Mouse (Mus musculus) midbrain, embryonic 15.5 days (tissue): Measurements from ENCODE around the gene Mtfmt. TPM values are rescaled to one million over a fixed set of nuclear protein-coding genes. Genes with fewer than 3 reads are reported as not detected.

Source experiments
- ATAC-seq: fragments of 200-750 bp; cut with Nextera tagmentation; replicated peaks from 2 replicates; pipeline ENCODE4 v1.8.0; 2017; ENCODE audit warnings: moderate TSS enrichment
- H3K27ac ChIP-seq: fragments of 300-500 bp; sonication (generic); 2 replicates; pipeline ENCODE4 v1.5.1; 2015; ENCODE audit warnings: mild to moderate bottlenecking, inconsistent platforms
- H3K27me3 ChIP-seq: fragments of 300-500 bp; sonication (generic); replicated peaks from 2 replicates; pipeline ENCODE4 v1.6.1; 2015; ENCODE audit warnings: inconsistent platforms
- H3K36me3 ChIP-seq: fragments of 300-500 bp; sonication (generic); replicated peaks from 2 replicates; pipeline ENCODE4 v1.6.1; 2015; ENCODE audit warnings: inconsistent platforms
- H3K4me1 ChIP-seq: fragments of 300-500 bp; sonication (generic); 2 replicates; pipeline ENCODE4 v1.6.1; 2015; ENCODE audit warnings: inconsistent platforms
- H3K4me2 ChIP-seq: fragments of 300-500 bp; sonication (generic); 2 replicates; pipeline ENCODE4 v1.6.1; 2015; ENCODE audit warnings: inconsistent platforms, mild to moderate bottlenecking, moderate library complexity
- H3K4me3 ChIP-seq: fragments of 300-500 bp; sonication (generic); 2 replicates; pipeline ENCODE4 v1.5.1; 2015; ENCODE audit warnings: mild to moderate bottlenecking, inconsistent platforms
- H3K9ac ChIP-seq: fragments of 300-500 bp; sonication (generic); 2 replicates; pipeline ENCODE4 v1.6.1; 2015; ENCODE audit warnings: mild to moderate bottlenecking, inconsistent platforms
- H3K9me3 ChIP-seq: fragments of 300-500 bp; sonication (generic); 2 replicates; pipeline ENCODE4 v1.6.1; 2016; ENCODE audit warnings: inconsistent platforms
- WGBS: fragments of 180-500 bp; shearing (Covaris S2); methylation state at CpG from one replicate; pipeline ENCODE4 v1.1.7; 2015; ENCODE audit warnings: mixed read lengths; 5-methylcytosine and 5-hydroxymethylcytosine counted together
- polyA plus RNA-seq: library from polyadenylated mRNA; unstranded; fragments of >200 nt; fragmentation: Nextera tagmentation; extraction: Ambion mirVana; gene quantifications from 2 replicates; pipeline ENCODE4 v1.2.1, GENCODE M21; 2015

Gene Mtfmt
- polyA plus RNA-seq, 1 experiment from 2014 or later: 24.7 TPM

- Histone ChIP-seq H3K9ac (no peak overlapping the region), H3K4me1 (peaks cover 11% of the 10 kb centered on the region), H3K4me3 (no peak overlapping the region), H3K27me3 (no peaks in the 10 kb centered on the region), H3K27ac (no peak overlapping the region), H3K36me3 (no peaks in the 10 kb centered on the region), H3K4me2 (no peak overlapping the region), H3K9me3 (no peaks in the 10 kb centered on the region)
- 2% methylated on average over 3 of the region's 3 CpGs for WGBS
- ATAC-seq: no peak
Measured at GRCm38 (mm10) chr9:65432236-65432635, 3.3 kb upstream of the Mtfmt start.

DNA sequence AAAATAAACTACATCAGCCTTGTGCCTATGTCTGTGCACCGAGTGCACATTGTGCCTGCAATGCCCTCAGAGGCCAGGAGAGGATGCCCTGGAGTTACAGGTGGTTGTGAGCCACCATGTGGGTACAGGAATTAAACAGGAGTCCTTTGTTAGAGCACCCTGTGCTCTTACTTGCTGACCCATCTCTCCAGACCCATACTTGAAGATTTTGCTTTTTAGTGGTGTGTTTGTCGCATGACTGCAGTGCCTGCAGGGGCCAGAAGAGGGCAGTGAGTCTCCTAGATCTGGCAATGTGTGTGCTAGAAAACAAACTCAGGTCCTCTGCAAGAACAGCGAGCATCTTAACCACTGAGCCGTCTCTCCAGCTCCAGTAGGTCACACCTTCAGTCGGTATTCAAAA lies 1.4 kb upstream of the Mtfmt start:
- Histone ChIP-seq H3K9me3 (no peaks in the 10 kb centered on the region), H3K4me3 (no peak overlapping the region), H3K27me3 (no peaks in the 10 kb centered on the region), H3K4me1 (peaks cover 12% of the 10 kb centered on the region), H3K36me3 (no peaks in the 10 kb centered on the region; the same call in 1 of the 2 replicates), H3K9ac (no peak overlapping the region), H3K4me2 (no peak overlapping the region), H3K27ac (no peak overlapping the region)
- no peak for ATAC-seq
- 58% methylated on average over 5 of the region's 5 CpGs for WGBS

GRCm38 (mm10) chr9:65435211-65435610 lies 371 bp upstream of the Mtfmt start:
- 69% methylated on average over 4 of the region's 4 CpGs for WGBS
- peak overlapping the region; percentile 51; the same call in 1 of the 2 replicates for H3K4me2 ChIP-seq

GRCm38 (mm10) chr9:65444692-65445091 lies 9.1 kb downstream of the Mtfmt start:
- ATAC-seq: no peak
- peaks cover 43% of the 10 kb centered on the region for H3K36me3 ChIP-seq

More at GRCm38 (mm10) chr9:65435211-65435610, 371 bp upstream of the Mtfmt start:
- H3K27me3 ChIP-seq: no peaks in the 10 kb centered on the region
- ATAC-seq: peak; percentile 70
- no peak overlapping the region for H3K9ac ChIP-seq
- no peaks in the 10 kb centered on the region for H3K9me3 ChIP-seq
- peaks cover under 1% of the 10 kb centered on the region; the same call in 1 of the 2 replicates for H3K36me3 ChIP-seq
- H3K27ac ChIP-seq: no peak overlapping the region
- peak overlapping the region; percentile 70; the same call in 1 of the 2 replicates for H3K4me3 ChIP-seq
- H3K4me1 ChIP-seq: peaks cover 12% of the 10 kb centered on the region

DNA sequence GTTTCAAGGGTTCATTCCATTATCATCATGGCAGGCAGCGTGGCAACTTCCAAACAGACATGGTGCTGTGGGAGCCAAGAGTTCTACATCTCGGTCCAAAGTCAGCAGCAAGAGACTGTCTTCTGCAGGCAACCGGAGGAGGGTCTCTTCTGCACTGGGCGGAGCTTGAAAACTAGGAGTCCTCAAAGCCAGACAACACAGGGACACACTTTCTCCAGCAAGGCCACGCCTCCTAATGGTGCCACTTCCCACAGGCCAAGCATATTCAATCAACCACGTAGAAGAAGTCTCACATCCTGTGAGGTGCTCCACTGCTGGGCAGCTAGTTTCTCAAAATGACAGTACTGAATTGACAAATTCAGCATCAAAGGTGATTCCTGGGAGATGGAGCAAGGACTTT lies 12.4 kb downstream of the Mtfmt start:
- WGBS: 92% methylated on average over 6 of the region's 6 CpGs
- Histone ChIP-seq H3K4me2 (no peak overlapping the region), H3K36me3 (peaks cover 41% of the 10 kb centered on the region), H3K4me3 (no peak overlapping the region), H3K4me1 (no peaks in the 10 kb centered on the region), H3K27me3 (no peaks in the 10 kb centered on the region), H3K27ac (no peak overlapping the region), H3K9me3 (no peaks in the 10 kb centered on the region), H3K9ac (no peak overlapping the region)
- ATAC-seq: no peak

More at GRCm38 (mm10) chr9:65444692-65445091, 9.1 kb downstream of the Mtfmt start:
- no peaks in the 10 kb centered on the region for H3K4me1 ChIP-seq
- no peaks in the 10 kb centered on the region for H3K9me3 ChIP-seq
- 96% methylated on average over 4 of the region's 4 CpGs for WGBS
- H3K9ac ChIP-seq: no peak overlapping the region
- H3K4me2 ChIP-seq: no peak overlapping the region
- no peak overlapping the region for H3K4me3 ChIP-seq
- H3K27me3 ChIP-seq: no peaks in the 10 kb centered on the region
- no peak overlapping the region for H3K27ac ChIP-seq

DNA sequence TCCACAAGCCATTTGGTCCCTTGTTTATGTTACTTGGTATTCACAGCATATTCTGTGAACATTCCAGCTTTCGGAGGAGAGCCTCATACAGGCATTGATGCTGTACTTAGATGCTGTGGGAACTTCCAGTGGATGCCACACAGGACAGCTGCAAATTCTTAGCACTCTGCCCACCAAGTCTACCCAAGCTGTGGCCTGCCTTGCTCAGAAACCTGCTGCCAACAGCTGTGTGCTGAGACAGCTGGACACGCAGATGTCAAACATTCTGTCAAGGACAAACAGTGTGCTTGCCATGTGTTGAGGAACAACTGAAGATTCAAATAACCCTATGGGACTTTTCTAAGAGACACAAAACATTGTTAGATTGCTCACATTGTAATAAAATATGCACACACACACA lies 23.4 kb downstream of the Mtfmt start:
- H3K27me3 ChIP-seq: no peaks in the 10 kb centered on the region
- 89% methylated on average over 2 of the region's 2 CpGs for WGBS
- H3K9ac ChIP-seq: no peak overlapping the region
- H3K9me3 ChIP-seq: no peaks in the 10 kb centered on the region
- no peak overlapping the region for H3K4me3 ChIP-seq
- H3K36me3 ChIP-seq: no peaks in the 10 kb centered on the region
- ATAC-seq: no peak
- no peak overlapping the region for H3K27ac ChIP-seq
- H3K4me1 ChIP-seq: peaks cover 28% of the 10 kb centered on the region
- H3K4me2 ChIP-seq: no peak overlapping the region

DNA sequence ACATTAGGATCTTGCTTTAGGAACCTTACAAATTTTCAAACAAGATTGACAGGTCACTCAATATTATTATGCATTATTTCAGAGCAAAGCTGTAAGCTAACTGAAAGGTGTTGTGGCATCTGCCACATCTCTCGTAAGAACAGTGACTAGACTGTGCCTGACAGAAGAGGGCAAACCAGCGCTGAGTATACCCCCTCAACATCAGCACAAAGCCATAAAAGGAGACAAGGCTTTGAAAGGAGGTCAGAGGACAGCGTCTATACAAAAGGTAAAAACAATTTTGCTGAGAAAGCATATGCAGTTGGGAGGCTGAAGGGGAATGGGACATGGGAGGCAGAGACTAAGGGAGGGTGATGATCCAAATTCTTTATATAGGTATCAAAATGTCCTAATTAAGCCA lies 24.6 kb downstream of the Mtfmt start:
- Histone ChIP-seq H3K9me3 (no peaks in the 10 kb centered on the region), H3K4me1 (peaks cover 28% of the 10 kb centered on the region), H3K27ac (peak overlapping the region; percentile 90), H3K4me3 (peak overlapping the region; percentile 76), H3K36me3 (no peaks in the 10 kb centered on the region), H3K27me3 (no peaks in the 10 kb centered on the region), H3K4me2 (peak overlapping the region; percentile 62), H3K9ac (peak overlapping the region; percentile 81)
- ATAC-seq: peak; percentile 19; the same call in 1 of the 2 replicates
- 45% methylated on average over 3 of the region's 3 CpGs for WGBS

DNA sequence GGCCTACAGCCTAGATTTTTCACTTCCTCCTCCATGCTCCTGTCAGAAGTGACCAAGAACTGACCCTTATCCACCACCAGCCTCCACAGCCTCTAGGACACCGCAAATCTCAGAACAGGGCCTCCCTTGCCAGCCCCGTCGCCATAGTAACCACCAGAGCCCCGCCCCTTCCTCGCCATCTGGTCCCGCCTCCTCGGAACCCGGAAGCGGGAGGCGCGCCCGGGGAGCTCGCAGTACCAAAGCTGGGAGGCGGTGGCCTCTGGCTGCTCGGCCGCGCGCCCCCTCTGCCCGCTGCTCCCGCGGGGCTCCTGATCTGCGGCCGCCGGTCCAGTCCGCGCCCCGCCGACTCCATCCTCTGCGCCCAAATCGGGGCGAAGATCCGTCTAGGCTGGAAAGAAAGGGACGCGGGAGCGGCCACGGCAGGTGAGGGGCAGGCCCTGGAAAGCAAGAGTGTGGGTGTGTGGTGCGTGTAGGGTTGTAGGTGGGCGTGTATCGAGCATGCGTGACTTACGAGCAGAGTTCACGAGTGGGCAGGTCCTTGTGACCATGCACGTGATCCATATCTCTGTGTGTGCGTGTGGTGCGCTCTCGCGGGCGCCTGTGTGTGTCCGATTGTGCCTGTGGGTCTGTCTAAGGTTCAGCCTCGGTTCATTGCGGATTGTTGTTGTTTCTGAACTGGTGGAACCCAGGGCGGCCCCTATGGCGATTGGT lies 25.3 kb downstream of the Mtfmt start, which contains the start of gene Spg21:
Gene Spg21, plus strand, starts transcription at position 216 of the 711 bp plus-strand sequence.
- peaks cover 28% of the 10 kb centered on the region for H3K4me1 ChIP-seq
- ATAC-seq: peak; percentile 97
- peak within 1 kb of the TSS; percentile 90 for H3K27ac ChIP-seq
- peak within 1 kb of the TSS; percentile 76 for H3K4me3 ChIP-seq
- H3K9ac ChIP-seq: peak within 1 kb of the TSS; percentile 81
- peak within 1 kb of the TSS; percentile 62 for H3K4me2 ChIP-seq
- no peaks in the 10 kb centered on the region for H3K27me3 ChIP-seq
- H3K36me3 ChIP-seq: peaks cover 5% of the 10 kb centered on the region
- H3K9me3 ChIP-seq: no peaks in the 10 kb centered on the region
- WGBS: under 1% methylated on average over 49 of the region's 53 CpGs

GRCm38 (mm10) chr9:65462544-65462943 lies 27.0 kb downstream of the Mtfmt start:
- no peak overlapping the region for H3K4me2 ChIP-seq
- WGBS: 81% methylated on average over 5 of the region's 5 CpGs

DNA sequence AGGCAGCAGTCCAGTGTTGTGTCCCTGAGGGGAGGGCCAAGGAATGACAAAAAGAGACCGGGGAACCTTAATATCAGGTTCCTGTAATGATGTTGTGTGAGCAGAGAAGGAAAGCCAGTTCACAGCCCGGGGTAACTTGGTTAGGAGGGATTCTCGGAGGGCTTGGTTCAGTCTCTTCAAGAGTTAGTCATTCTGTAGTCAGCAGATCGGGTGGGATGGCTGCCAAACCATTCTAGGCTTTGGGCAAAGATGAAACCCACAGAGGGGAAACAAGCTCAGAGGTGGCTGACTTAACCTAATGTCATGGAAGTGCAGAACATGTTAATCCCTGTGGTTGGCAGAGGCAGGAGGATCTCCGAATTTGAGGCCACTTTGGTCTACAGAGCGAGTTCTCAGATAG lies 28.6 kb downstream of the Mtfmt start:
- WGBS: 92% methylated on average over 6 of the region's 6 CpGs
- H3K4me1 ChIP-seq: peaks cover 28% of the 10 kb centered on the region
- no peak for ATAC-seq
- H3K4me2 ChIP-seq: no peak overlapping the region
- H3K27me3 ChIP-seq: no peaks in the 10 kb centered on the region
- H3K9ac ChIP-seq: no peak overlapping the region
- no peak overlapping the region for H3K27ac ChIP-seq
- no peak overlapping the region for H3K4me3 ChIP-seq
- H3K36me3 ChIP-seq: peaks cover 12% of the 10 kb centered on the region
- no peaks in the 10 kb centered on the region for H3K9me3 ChIP-seq

More at GRCm38 (mm10) chr9:65462544-65462943, 27.0 kb downstream of the Mtfmt start:
- peaks cover 28% of the 10 kb centered on the region for H3K4me1 ChIP-seq
- H3K9ac ChIP-seq: no peak overlapping the region
- ATAC-seq: no peak
- H3K9me3 ChIP-seq: no peaks in the 10 kb centered on the region
- H3K36me3 ChIP-seq: peaks cover 11% of the 10 kb centered on the region
- no peak overlapping the region for H3K4me3 ChIP-seq
- no peaks in the 10 kb centered on the region for H3K27me3 ChIP-seq
- H3K27ac ChIP-seq: no peak overlapping the region

DNA sequence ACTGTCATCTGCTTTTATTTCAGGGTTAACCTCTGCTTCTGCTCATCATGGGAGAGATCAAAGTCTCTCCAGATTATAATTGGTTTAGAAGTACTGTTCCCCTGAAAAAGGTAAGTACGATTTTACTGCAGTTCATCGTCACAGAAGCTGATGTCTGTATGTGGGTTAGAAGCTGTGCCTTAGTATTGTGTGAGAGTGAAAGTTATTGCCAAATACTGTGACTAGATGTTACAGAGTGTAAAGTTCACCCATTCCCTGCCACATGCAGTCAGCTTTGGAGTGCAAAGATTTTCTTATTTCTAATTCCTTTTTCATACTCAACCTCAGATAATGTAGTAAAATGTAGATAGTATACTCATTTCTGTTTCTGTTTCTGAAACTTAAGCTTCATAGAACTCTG lies 29.7 kb downstream of the Mtfmt start:
- WGBS: 97% methylated on average over 2 of the region's 2 CpGs
- ATAC-seq: no peak

GRCm38 (mm10) chr9:65467686-65468085 lies 32.1 kb downstream of the Mtfmt start:
- Histone ChIP-seq H3K36me3 (peaks cover 20% of the 10 kb centered on the region), H3K9ac (no peak overlapping the region), H3K27ac (no peak overlapping the region), H3K9me3 (no peaks in the 10 kb centered on the region), H3K4me3 (no peak overlapping the region), H3K4me2 (no peak overlapping the region), H3K4me1 (peaks cover 4% of the 10 kb centered on the region), H3K27me3 (no peaks in the 10 kb centered on the region)
- WGBS: 75% methylated on average over 11 of the region's 11 CpGs
- ATAC-seq: no peak

More for the DNA sequence above, 29.7 kb downstream of the Mtfmt start:
- H3K4me1 ChIP-seq: peaks cover 22% of the 10 kb centered on the region
- no peaks in the 10 kb centered on the region for H3K9me3 ChIP-seq
- H3K9ac ChIP-seq: no peak overlapping the region
- H3K27ac ChIP-seq: no peak overlapping the region
- no peak overlapping the region for H3K4me3 ChIP-seq
- H3K4me2 ChIP-seq: no peak overlapping the region
- H3K27me3 ChIP-seq: no peaks in the 10 kb centered on the region
- peaks cover 20% of the 10 kb centered on the region for H3K36me3 ChIP-seq

DNA sequence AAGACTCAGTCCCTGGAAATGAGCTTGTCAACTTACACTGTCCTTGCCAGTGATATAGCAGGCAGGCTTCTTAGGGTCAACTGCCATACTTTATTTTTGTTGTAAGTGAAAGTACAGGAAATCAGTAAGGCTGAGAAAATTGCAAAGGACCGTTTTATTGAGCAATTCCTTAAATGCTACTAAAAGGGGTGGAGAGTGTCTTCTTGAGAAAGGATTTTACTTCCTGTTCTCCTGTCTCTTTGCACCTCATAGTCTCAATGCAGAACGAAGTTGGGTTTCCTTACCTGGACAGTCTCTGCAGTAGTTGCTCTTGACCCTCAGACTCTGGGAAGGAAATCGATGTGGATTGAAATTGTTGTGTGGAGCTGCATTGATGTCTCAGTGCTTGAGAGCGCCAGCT lies 37.2 kb downstream of the Mtfmt start:
- H3K4me1 ChIP-seq: no peaks in the 10 kb centered on the region
- H3K27ac ChIP-seq: no peak overlapping the region
- no peak overlapping the region for H3K9ac ChIP-seq
- peaks cover 45% of the 10 kb centered on the region for H3K36me3 ChIP-seq
- H3K4me3 ChIP-seq: no peak overlapping the region
- ATAC-seq: no peak
- no peak overlapping the region for H3K4me2 ChIP-seq
- 92% methylated on average over 4 of the region's 4 CpGs for WGBS
- H3K27me3 ChIP-seq: no peaks in the 10 kb centered on the region
- H3K9me3 ChIP-seq: no peaks in the 10 kb centered on the region
